Mouse (Mus musculus) lung, adult 10 weeks (tissue): ENCODE data around the gene Tmem220. TPM values are rescaled to one million over a fixed set of nuclear protein-coding genes. Genes with fewer than 3 reads are reported as not detected.

ENCODE experiments used
- polyA plus RNA-seq: library from polyadenylated mRNA; stranded (reverse); fragments of 350-450 nt; fragmentation: Illumina TruSeq; extraction: RNeasy Lipid Tissue Mini Kit (QIAGEN cat#74804); gene quantifications from one replicate; pipeline ENCODE4 v1.2.3, GENCODE M21; 2014; ENCODE audit warnings: low read depth, low replicate concordance; ENCODE audit not compliant: insufficient read depth

Tmem220 gene
- polyA plus RNA-seq: 7.4 TPM

GRCm38 (mm10) chr11:67024867-67025477 lies at the start of gene Tmem220:
Gene Tmem220 (plus strand): TSS chr11:67025154.

GRCm38 (mm10) chr11:67052321-67052952 lies 27.5 kb downstream of the Tmem220 start, which contains the start of the genes Adprm and Sco1:
Gene Adprm (minus strand): TSS chr11:67052594.
Gene Sco1 (plus strand): TSS chr11:67052670.

DNA sequence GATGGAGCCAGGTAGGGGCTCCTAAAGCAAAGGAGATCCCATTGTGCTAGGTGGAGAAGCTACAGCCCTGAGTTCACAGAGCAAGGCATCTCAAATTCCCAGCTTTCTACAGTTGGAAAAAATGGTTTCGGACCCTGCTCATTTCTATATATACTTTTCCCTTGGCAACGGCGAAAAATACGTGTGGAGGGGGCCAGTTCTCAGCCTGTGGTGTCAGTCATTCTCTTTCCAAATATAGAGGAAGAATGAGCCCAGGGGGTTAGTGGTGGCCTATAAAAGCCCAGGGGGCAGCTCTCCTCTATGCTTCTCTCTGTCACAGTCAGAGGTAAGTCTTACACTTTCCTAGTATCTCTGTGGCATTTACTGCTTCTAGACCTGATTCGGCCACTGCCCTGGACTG lies 53.0 kb downstream of the Tmem220 start, which contains the start of gene Myh3:
Gene Myh3 (plus strand): TSS at position 301 of the 400 bp plus-strand sequence.

Other genes with a start within 250 kb of the Tmem220 start
- not detected for gene Pirt, start 113.2 kb upstream of the Tmem220 start, polyA plus RNA-seq
- not detected for gene Tmem238l, start 68.5 kb upstream of the Tmem220 start, polyA plus RNA-seq
- gene Adprm, start 27.4 kb downstream of the Tmem220 start, polyA plus RNA-seq: 25.7 TPM
- gene Sco1, start 27.5 kb downstream of the Tmem220 start, polyA plus RNA-seq: 5.1 TPM
- not detected for gene Myh3, start 53.1 kb downstream of the Tmem220 start, polyA plus RNA-seq
- gene Myh2, start 145.9 kb downstream of the Tmem220 start, polyA plus RNA-seq: not detected
- 0.03 TPM for gene Myh1, start 174.9 kb downstream of the Tmem220 start, polyA plus RNA-seq
- not detected for gene Myh4, start 212.9 kb downstream of the Tmem220 start, polyA plus RNA-seq